Mouse (Mus musculus) MEL (cell line): ENCODE results near the gene Galnt9. TPM values are rescaled to one million over a fixed set of nuclear protein-coding genes. Genes with fewer than 3 reads are reported as not detected.

Experiments
- DNase-seq: peaks from one replicate; pipeline ENCODE4 v3.0.0; 2011; ENCODE audit warnings: low read depth, low spot score
- H3K27ac ChIP-seq: 2 replicates; pipeline ENCODE4 v1.5.1; 2012; ENCODE audit warnings: low read depth, mild to moderate bottlenecking, control low read depth, low read length, moderate library complexity; ENCODE audit not compliant: control insufficient read depth
- H3K27me3 ChIP-seq, 2 experiments: fragments of 150-350 bp in 1 of 2; sonication (generic) in 1 of 2; 2 replicates each; pipeline ENCODE4 v1.6.1; 2012; ENCODE audit warnings: low read length in 2 of 2, mild to moderate bottlenecking in 2 of 2, improper control_type of control experiment in 1 of 2, moderate library complexity in 1 of 2; ENCODE audit not compliant: insufficient read depth in 2 of 2, control insufficient read depth in 1 of 2
- H3K36me3 ChIP-seq, 2 experiments: 2 replicates each; pipeline ENCODE4 v1.6.1; 2012 to 2014; ENCODE audit warnings: low read length in 2 of 2, improper control_type of control experiment in 1 of 2, inconsistent platforms in 1 of 2, mild to moderate bottlenecking in 1 of 2; ENCODE audit not compliant: insufficient read depth in 2 of 2, control insufficient read depth in 1 of 2
- H3K4me1 ChIP-seq, 2 experiments: fragments of 150-350 bp in 1 of 2; sonication (generic) in 1 of 2; 2 replicates each; pipeline ENCODE4 v1.6.1; 2012; ENCODE audit warnings: low read length in 2 of 2, improper control_type of control experiment in 1 of 2, mild to moderate bottlenecking in 1 of 2; ENCODE audit not compliant: insufficient read depth in 2 of 2, control insufficient read depth in 1 of 2
- H3K4me3 ChIP-seq, 2 experiments: fragments of 150-350 bp in 1 of 2; sonication (generic) in 1 of 2; 2 replicates each; pipeline ENCODE4 v1.5.1; 2012; ENCODE audit warnings: low read depth in 2 of 2, low read length in 2 of 2, mild to moderate bottlenecking in 2 of 2, moderate library complexity in 2 of 2, control low read depth in 1 of 2, improper control_type of control experiment in 1 of 2; ENCODE audit not compliant: control insufficient read depth in 1 of 2, insufficient read depth in 1 of 2
- H3K79me2 ChIP-seq: 2 replicates; pipeline ENCODE4 v1.6.1; 2012; ENCODE audit warnings: mild to moderate bottlenecking, low read length, moderate library complexity; ENCODE audit not compliant: control insufficient read depth, poor library complexity, insufficient read depth
- H3K9ac ChIP-seq: 2 replicates; pipeline ENCODE4 v1.6.1; 2012; ENCODE audit warnings: low read depth, mild to moderate bottlenecking, control low read depth, low read length, moderate library complexity; ENCODE audit not compliant: control insufficient read depth, poor library complexity, severe bottlenecking
- H3K9me3 ChIP-seq: fragments of 150-350 bp; sonication (generic); replicated peaks from 2 replicates; pipeline ENCODE4 v1.6.1; 2012; ENCODE audit warnings: mild to moderate bottlenecking, low read length, improper control_type of control experiment, moderate library complexity; ENCODE audit not compliant: insufficient read depth
- ELF1 ChIP-seq: IDR thresholded peaks from 2 replicates; pipeline ENCODE4 v1.6.1; 2014; ENCODE audit warnings: low read depth, mild to moderate bottlenecking, inconsistent platforms, low read length, improper control_type of control experiment, moderate library complexity
- GABPA ChIP-seq: IDR thresholded peaks from 2 replicates; pipeline ENCODE4 v1.6.1; 2012; ENCODE audit warnings: low read depth, mild to moderate bottlenecking, inconsistent platforms, low read length, improper control_type of control experiment, moderate library complexity
- KAT2A ChIP-seq: conservative IDR thresholded peaks from 2 replicates; pipeline ENCODE4 v1.6.1; 2012; ENCODE audit warnings: low read depth, low read length, improper control_type of control experiment, inconsistent platforms
- NRF1 ChIP-seq: IDR thresholded peaks from 2 replicates; pipeline ENCODE4 v1.6.1; 2014; ENCODE audit warnings: low read depth, mild to moderate bottlenecking, inconsistent platforms, low read length, improper control_type of control experiment, moderate library complexity; ENCODE audit not compliant: poor library complexity, insufficient read depth, severe bottlenecking
- POLR2AphosphoS2 ChIP-seq: IDR thresholded peaks from 2 replicates; pipeline ENCODE4 v1.6.1; 2011; ENCODE audit warnings: low read length, improper control_type of control experiment
- POLR2AphosphoS5 ChIP-seq: IDR thresholded peaks from 2 replicates; pipeline ENCODE4 v1.6.1; 2012; ENCODE audit warnings: low read depth, borderline replicate concordance, mild to moderate bottlenecking, inconsistent platforms, low read length, moderate library complexity, mixed read lengths
- RCOR1 ChIP-seq: IDR thresholded peaks from 2 replicates; pipeline ENCODE4 v1.6.1; 2012; ENCODE audit warnings: low read depth, mild to moderate bottlenecking, inconsistent platforms, low read length, improper control_type of control experiment
- USF1 ChIP-seq: IDR thresholded peaks from 2 replicates; pipeline ENCODE4 v1.6.1; 2014; ENCODE audit warnings: low read depth, mild to moderate bottlenecking, inconsistent platforms, low read length, improper control_type of control experiment, moderate library complexity
- polyA plus RNA-seq, 2 experiments: library from polyadenylated mRNA; stranded (reverse) in 1 of 2; unstranded in 1 of 2; fragments of >175 nt in 1 of 2; fragments of >200 nt in 1 of 2; gene quantifications; 2 replicates each; pipeline versions ENCODE4 v1.2.1 to v1.2.4; 2012; ENCODE audit warnings: low replicate concordance in 2 of 2, low read depth in 1 of 2; ENCODE audit not compliant: insufficient read length in 2 of 2, insufficient read depth in 1 of 2, missing spikeins in 1 of 2
- total RNA-seq: library from RNA; depleted of rRNA; stranded (reverse); fragments of 300-350 nt; gene quantifications from 2 replicates; pipeline ENCODE4 v1.2.3, GENCODE M21; 2012; rRNA removed

Galnt9 gene
- total and polyA plus RNA-seq, 3 experiments = 0.23 to 0.99 TPM; not detected in 1

DNA sequence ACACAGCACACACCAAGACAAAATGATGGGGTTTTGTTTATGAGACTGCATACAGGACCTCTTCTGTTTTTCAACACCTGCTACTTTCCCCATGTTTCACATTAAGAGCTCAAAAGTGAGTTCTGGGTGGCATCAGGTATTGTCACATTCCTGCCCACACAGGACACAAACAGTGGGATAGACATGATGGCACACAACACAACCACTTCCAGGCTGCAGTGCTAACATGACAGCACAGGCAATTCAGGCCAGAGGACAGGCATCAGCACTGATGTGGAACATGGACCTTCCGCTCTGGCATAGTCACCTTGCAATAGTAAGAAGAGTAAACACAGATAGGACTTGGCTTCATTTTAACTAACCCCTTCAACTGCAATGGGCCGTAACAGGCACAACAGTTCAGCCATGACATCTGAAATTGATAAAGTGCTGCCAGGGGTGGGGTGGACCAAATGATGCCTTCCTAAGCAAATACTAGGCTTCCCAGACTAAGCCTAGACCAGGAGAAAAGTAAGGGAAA is 120.7 kb downstream of the Galnt9 start:
- H3K9ac ChIP-seq = no peak overlapping the region
- H3K27me3 ChIP-seq = no peaks in the 10 kb centered on the region
- H3K9me3 ChIP-seq = no peaks in the 10 kb centered on the region
- no peak overlapping the region for H3K4me3 ChIP-seq
- H3K36me3 ChIP-seq = peaks cover 2 to 11% of the 10 kb centered on the region in 2 experiments; a peak in 2 of 4 replicates
- no peak for DNase-seq
- no peaks in the 10 kb centered on the region for H3K4me1 ChIP-seq
- TF ChIP-seq KAT2A = no peak
- TF ChIP-seq USF1 = no peak
- 0 out of 2 replicates have a peak, but pooled peaks have one; percentile 20 for TF ChIP-seq POLR2AphosphoS5
- TF ChIP-seq ELF1 = no peak
- no peak for TF ChIP-seq NRF1
- TF ChIP-seq GABPA = no peak
- peak; percentile 52 for TF ChIP-seq POLR2AphosphoS2
- no peak overlapping the region for H3K27ac ChIP-seq
- no peaks in the 10 kb centered on the region for H3K79me2 ChIP-seq

DNA sequence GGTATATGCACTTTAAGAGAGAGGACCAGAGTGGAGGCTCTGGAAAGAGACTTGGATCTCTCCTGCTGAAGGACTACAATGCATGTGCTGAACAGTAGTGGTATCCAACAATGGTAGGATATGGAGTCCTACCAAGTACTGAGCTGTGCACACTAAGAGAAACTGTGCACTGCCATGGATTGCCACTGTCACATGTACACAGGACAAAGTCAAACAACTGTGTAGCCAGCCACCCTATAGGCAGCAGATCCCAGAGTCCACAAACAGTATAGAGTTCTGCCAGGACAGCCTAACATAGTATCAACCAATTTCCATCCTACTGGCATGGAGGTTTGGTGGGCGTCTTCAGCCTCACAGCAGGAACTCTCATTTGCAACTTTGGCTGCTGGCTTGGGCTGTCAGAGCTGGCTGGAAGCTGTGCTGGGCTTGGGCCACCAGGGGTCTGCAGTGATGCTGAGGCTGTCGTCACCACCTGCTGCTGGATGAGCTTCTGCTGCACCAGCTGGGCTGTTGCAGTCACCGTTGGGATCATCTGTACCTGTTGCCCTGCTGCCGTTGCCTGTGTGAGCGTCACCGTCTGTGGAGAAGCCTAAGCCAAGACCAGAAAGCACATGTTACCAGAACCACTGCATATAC is 121.4 kb downstream of the Galnt9 start:
- H3K9ac ChIP-seq = no peak overlapping the region
- no peak for DNase-seq
- no peaks in the 10 kb centered on the region for H3K9me3 ChIP-seq
- no peak overlapping the region for H3K4me3 ChIP-seq
- no peaks in the 10 kb centered on the region for H3K27me3 ChIP-seq
- peaks cover 2 to 13% of the 10 kb centered on the region in 2 experiments; a peak in 2 of 4 replicates for H3K36me3 ChIP-seq
- no peak overlapping the region for H3K27ac ChIP-seq
- no peak for TF ChIP-seq RCOR1
- TF ChIP-seq POLR2AphosphoS2 = peak; percentile 10; the same call in 1 of the 2 replicates
- TF ChIP-seq, all 39 proteins: peak for 1
- no peaks in the 10 kb centered on the region for H3K79me2 ChIP-seq
- H3K4me1 ChIP-seq = no peaks in the 10 kb centered on the region

Other genes with a start within 250 kb of the Galnt9 start
- gene P2rx2, start 201.1 kb upstream of the Galnt9 start, total RNA-seq = 0.08 and 0.10 TPM in 2 replicates
- under 1 TPM in 1 of 2 experiments, not detected in 1; 0.57 TPM for gene P2rx2, start 201.1 kb upstream of the Galnt9 start, polyA plus RNA-seq
- gene Lrcol1, start 199.6 kb upstream of the Galnt9 start, total RNA-seq = not detected in 2 replicates
- gene Lrcol1, start 199.6 kb upstream of the Galnt9 start, polyA plus RNA-seq = not detected
- 10.6 and 12.7 TPM in 2 replicates for gene Fbrsl1, start 95.9 kb upstream of the Galnt9 start, total RNA-seq
- gene Fbrsl1, start 95.9 kb upstream of the Galnt9 start, polyA plus RNA-seq = 10 to 100 TPM in 1 of 2 experiments, not detected in 1; 56.1 TPM
- gene Noc4l, start 109.1 kb downstream of the Galnt9 start, total RNA-seq = 67.2 and 72.8 TPM in 2 replicates
- 100 to 1,000 TPM in 1 of 2 experiments, not detected in 1; 181 TPM for gene Noc4l, start 109.1 kb downstream of the Galnt9 start, polyA plus RNA-seq
- gene Ddx51, start 109.1 kb downstream of the Galnt9 start, total RNA-seq = 11.6 and 16.3 TPM in 2 replicates
- gene Ddx51, start 109.1 kb downstream of the Galnt9 start, polyA plus RNA-seq = 100 to 1,000 TPM in 1 of 2 experiments, 10 to 100 TPM in 1; 52.9 to 285 TPM
- 21.5 and 27.1 TPM in 2 replicates for gene Ep400, start 226.4 kb downstream of the Galnt9 start, total RNA-seq
- gene Ep400, start 226.4 kb downstream of the Galnt9 start, polyA plus RNA-seq = 10 to 100 TPM; 27.2 to 96.8 TPM
- gene Pus1, start 236.3 kb downstream of the Galnt9 start, total RNA-seq = 97.6 and 107 TPM in 2 replicates
- gene Pus1, start 236.3 kb downstream of the Galnt9 start, polyA plus RNA-seq = 100 to 1,000 TPM; 117 to 248 TPM